Mouse (Mus musculus): Measurements from ENCODE around the gene Zg16.
A peak's percentile ranks its signal among the peaks of the same experiment; 100 is the strongest.
"Not testable (repeated sequence)": the region's sequence is repeated elsewhere in the genome, so short reads cannot be mapped to it uniquely, and the experiment has no call there.

Gene Zg16

DNA sequence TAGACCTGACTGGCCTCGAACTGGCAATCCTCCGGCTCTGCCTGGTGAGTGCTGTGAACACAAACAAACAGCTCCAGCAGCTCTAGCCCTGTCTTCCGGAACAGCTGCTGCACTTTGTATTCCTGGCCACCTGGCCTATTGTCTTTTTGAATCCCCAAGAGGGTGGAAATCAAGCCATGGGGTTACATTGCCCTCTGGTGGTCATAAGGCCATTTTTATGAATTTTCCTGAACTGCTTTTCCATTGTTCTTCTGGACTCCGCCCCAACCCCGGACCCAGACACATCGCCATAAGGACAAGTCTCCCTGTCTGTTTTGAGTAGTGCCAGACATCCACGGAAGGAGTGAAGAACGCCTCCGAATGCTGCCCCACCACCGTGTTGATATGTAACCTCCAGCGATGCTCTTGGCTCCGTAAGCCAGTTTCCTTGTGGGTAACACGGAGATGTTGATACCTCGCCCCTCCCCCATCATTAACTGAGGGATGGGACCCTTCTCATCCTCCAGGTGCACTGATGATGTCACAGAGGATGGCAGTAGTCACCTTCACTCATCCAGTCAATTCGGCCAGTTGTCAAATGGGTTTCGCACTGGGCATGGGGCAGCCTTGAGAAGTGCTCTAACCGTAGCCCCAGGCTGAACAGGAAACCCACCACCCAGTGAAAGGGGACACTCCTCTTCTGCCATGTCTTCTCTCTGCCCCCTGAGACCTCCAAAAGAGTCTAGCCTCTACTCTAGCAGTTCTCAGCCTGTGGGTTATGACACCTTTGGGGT lies 17.6 kb upstream of the Zg16 start:
- peak; percentile 91 for DNase-seq (ENCODE audit: extremely low spot score)

DNA sequence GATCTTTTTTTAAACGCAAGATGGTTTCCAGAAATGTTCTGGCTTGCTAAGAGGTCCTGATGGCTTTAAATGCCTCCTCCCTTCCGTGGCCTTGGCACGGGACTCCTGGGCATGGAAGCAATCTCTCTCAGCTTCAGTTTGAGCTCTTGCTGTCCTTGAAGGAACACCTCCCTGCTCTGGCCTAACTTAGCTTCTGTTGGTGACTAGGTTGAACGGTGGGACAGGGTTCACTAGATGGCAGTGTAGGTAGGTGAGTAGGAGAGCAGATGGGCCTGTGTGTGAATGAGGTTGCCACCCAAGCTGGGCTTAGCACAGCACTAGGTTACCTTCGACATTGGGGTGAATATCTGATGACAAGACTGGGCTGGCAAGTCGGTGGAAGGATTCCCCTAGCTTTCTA lies 16.8 kb upstream of the Zg16 start:
- no peak for DNase-seq (ENCODE audit: extremely low spot score)

DNA sequence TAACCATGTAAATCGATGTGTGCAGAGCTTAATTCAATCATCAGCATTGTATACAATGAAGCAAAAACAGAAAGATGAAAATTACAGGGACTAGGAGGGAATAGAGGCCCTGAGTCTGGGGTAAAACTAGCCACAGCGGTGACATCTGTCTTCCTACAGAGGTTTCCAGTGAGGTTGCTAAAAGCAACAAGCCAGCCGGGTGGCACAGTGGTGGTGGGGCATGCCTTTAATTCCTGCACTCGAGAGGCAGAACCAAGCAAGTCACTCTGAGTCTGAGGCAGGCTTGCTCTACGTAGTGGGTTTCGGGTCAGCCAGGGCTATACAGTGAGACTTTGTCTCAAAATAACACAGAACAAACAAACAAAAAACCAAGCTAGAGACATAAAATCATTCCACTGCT lies 15.0 kb upstream of the Zg16 start:
- DNase-seq (ENCODE audit: extremely low spot score): no peak

DNA sequence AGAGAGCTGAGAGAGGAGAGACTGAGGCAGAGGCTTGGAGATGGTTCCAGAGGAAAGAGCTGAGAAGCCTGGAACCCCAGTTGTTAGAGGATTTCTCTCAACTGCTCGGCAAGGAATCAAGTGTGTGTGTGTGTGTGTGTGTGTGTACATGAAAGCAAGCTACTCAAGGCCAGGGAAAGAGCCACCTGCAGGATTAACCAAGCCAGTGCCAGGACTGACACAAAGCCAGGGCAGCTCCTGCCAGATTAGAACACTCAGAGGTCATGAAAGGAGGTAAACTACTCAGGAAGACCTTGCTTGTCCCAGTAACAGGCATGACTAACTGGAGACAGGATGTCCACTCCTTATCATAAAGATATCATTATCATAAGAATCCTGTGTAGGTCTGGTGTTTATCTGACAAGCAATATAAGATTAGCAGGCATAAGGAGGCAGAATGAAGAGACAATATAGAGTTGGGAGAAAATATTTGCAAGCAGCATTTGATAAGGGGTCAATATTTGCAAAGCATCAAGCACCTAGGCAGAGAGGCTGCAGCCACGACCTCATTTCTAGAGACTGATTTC lies 14.4 kb upstream of the Zg16 start:
- no peak for DNase-seq (ENCODE audit: extremely low spot score)

DNA sequence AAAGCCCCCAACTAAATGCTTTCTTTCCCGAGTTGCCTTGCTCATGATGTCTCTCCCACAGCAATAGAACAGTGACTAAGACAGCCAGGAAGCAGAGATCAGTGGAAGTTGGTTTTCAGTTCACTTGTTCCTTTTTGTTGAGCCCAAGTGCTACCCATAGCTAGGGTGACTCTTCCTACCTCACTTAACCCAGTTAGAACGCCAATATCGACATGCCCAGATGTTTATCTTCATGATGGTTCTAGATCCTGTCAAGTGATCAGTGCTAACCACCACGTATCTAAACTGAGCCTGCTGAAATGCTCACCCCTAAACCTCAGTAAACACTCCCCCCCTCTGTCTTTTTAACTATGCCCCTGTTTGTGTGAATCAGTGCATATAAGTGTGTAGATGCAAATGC lies 12.4 kb upstream of the Zg16 start:
- DNase-seq (ENCODE audit: extremely low spot score): no peak

DNA sequence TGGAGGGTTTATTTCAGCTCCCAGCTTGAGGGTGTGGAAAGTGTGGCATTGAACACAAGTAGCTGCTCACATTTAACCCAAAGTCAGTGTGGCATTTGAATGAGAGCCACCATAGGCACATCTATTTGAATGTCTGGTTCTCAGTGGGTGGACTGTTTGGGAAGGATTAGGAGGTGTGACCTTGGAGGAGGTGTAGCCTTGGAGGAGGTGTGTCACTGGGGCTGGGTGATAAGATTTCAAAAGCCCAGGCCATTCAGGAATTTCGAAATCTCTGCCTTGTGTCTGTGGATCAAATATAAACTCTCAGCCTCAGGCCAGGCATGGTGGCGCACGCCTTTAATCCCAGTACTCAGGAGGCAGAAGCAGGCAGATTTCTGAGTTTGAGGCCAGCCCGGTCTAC lies 11.8 kb upstream of the Zg16 start:
- DNase-seq (ENCODE audit: extremely low spot score): no peak

DNA sequence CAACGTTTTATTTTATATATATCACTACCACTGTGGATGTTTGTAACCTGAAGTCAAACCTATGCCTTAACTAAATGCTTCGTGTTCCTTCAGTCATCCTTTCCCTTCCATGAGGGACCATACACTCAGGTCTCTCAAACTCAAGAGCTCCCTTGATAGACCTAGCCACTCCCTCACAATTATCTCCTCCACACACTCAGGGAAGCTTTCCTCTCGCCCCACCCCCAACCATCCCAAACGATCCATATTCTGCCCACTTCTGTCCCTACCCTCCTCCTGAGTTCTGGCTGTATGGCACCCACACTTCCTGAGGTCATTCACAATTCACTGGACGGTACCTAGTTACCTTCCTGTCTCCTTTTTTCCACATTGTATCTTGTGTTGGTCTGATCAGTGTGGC lies 11.4 kb upstream of the Zg16 start:
- DNase-seq (ENCODE audit: extremely low spot score): no peak

DNA sequence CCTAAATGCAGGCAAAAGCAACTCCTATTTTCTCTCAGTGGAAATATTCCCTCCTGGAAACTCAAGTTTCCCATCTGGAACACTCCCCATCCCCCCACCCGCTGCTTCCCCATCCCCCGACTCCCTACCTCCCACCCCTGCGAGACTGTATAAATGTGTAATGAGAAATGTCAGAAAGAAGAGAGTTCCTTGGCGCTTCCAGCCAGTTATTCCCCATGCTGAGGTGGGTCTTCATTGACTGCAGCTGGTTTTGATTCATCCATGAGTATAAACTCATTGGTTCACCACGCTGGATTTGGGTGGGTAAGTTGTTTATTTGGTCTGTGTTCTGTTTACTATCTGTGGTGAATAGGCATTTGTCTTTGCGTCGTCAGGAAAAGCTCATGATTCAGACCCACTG lies 9.3 kb upstream of the Zg16 start:
- DNase-seq (ENCODE audit: extremely low spot score): no peak

DNA sequence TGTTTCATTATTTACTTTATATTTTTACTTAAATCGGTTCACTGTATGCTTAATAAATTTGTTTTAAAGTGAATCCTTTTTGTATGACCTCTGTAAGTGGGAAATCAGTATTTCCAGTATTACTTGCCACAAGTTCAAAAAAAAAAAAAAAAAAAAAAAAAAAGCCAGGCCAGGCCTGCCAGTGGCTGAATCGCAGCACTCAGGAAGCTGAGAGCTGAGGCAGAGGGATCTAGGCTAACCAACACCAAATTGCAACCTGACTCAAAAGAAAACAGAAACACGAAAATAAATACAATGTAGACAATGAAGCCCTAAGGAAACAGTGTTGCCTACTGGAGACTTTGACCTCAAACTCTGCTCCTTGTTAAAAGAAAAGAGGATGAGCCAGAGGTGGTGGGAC lies 6.8 kb upstream of the Zg16 start:
- DNase-seq (ENCODE audit: extremely low spot score): no peak

DNA sequence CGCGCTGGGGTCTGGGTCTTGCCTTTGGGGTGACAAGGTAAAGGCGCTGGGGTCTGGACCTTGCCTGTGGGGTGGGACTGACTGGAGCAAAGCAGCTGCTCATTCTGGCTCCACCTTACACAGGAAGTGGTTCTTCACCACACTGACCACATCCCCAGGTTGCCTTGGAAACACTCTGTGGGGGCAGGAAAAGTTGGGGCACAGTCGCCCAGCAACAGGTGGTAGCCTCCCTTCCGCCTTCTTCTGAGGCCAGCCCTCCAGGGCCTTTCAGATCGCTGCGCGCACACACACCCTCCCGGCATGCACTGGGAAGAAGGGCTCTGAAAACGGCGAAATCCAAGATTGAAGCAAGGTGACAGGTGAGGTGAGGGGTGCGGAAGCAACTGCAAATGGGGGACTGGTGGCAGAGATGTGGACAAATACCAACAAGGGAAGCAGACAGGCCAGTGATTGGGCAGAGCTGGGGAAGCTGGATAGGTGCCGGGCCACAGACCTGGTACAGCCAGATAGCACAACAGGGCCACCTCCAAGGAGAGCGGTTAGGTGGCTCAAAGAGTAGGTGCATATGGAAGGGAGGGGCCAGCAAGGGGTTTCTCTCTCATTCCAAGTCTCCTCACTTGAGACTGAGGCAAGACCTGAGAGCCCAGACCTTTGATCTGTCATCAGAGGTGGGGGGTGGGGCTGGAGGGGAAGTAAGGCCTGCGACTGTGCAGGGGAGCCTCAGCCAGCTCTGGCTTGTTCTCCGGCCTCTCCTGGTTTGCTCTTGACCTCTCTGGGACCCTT lies 4.2 kb upstream of the Zg16 start, which contains the start of gene AI467606:
Gene AI467606, plus strand, starts transcription at position 246 of the 783 bp plus-strand sequence.
- DNase-seq (ENCODE audit: extremely low spot score): no peak

DNA sequence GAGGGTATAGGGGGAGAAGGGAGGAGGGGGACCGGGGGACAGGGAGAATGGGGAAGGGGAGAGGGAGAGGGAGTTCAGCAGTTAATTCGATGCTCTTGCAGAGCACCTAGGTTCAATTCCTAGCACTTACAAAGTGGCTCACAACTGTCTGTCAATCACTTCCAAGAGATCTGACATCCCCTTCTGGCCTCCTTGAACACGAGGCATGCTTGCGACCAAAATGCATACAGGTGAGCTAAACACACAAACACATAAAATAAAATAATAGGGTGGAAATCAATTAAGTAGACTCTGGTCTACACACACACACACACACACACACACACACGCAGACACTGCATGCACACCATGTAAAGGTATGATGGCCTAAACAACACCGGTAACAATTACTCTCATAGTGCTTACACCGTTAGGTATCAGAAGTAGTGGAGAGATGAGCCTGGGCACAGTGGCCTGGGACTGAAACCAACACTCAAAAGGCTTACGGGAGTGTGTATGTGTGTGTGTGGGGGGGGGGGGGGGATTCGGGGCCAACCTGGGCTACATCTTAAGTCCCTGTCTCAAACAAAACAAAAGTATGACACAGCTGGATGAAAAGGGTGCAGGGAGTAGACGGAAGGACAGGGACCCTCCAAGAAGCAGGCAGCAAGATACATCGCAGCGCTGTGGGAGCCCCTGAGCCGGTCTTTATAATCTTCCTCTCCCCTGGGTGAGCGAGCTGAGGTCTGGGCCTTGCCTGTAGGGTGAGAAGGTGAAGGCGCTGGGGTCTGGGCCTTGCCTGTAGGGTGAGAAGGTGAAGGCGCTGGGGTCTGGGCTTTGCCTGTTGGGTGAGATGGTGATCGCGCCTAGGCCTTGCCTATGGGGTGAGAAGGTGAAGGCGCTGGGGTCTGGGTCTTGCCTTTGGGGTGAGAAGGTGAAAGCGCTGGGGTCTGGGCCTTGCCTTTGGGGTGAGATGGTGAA lies 3.3 kb upstream of the Zg16 start:
- DNase-seq (ENCODE audit: extremely low spot score): no peak

DNA sequence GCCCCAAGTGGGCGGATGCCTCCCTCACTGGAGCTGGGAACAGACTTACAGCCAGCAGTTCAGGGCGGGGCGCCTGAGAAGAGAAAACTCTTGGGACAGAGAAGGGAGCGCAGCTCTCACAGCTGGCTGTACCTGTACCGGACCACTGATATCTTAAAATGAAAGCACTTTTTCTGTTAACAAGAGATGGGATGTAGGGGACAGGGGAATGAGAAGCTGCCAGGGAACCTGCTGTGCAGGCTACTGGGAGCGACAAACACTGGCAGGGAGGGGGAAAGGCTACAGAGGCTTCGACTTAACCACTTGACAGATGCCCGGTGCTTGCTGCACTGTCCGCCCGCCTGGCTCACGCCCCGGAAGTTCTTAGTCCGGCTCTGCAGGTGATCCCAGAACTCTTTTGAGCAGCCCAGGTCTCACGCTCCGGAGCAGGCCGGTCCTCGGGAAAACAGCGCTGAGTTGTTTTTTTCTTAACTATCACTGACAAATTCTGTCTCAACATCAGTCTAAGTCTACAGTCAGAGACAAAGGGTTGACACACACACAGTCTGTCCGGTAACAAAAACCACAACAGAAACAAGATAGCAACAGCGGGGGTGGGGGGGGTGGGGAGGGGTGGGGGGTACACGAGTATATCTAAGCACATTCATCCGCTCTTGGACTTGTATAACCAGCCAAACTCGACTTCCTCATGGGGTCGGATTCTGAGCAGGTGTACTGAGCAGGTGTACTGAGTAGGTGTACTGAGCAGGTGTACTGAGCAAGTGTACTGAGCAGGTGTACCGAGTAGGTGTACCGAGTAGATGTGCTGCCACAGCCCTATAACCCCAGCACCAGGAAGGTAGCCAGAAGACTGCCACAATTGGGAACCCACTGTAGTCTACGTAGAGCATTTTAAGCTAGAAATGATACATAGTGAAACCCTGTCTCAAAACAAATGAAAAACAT lies 2.0 kb upstream of the Zg16 start:
- DNase-seq (ENCODE audit: extremely low spot score): no peak

DNA sequence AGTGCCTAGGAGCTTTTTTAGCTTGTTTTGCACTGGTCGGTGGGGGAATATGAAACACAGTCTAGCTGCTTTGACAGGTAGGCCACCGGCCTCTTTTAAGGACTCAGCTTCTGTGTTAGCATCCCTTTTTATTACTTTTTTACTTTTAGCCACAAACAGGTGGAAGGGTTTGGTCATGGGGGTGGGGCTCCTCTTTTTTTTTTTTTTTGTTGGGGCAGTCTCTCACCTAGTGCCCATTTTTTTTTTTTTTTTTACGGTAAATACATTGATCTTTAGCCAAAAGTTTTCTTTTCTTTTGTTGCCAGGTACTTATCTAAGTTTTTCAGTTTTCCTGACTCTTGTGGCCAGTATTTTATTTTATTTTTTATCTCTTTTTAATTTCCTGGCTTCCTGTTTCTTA lies 955 bp upstream of the Zg16 start:
- DNase-seq (ENCODE audit: extremely low spot score): no peak

DNA sequence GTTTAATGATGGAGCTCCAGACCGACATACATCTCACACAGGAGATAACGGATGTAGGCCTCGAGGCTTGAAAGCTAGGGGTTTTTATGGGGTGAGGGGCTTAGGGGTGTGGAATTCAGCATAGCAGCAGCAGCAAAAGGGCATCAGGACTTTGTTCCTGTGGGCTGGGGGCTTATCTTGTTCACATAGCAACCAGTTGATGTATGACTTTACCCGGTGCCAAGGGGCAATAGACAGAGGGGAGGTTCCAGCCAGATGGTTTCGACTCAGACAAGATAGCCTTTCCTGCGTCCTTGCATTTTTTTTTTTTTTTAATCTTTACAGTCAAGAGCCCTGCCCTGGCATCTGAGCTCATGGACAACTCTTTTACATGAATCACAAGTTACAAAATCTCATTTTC lies 1.4 kb downstream of the Zg16 start:
- DNase-seq (ENCODE audit: extremely low spot score): not testable (repeated sequence)

DNA sequence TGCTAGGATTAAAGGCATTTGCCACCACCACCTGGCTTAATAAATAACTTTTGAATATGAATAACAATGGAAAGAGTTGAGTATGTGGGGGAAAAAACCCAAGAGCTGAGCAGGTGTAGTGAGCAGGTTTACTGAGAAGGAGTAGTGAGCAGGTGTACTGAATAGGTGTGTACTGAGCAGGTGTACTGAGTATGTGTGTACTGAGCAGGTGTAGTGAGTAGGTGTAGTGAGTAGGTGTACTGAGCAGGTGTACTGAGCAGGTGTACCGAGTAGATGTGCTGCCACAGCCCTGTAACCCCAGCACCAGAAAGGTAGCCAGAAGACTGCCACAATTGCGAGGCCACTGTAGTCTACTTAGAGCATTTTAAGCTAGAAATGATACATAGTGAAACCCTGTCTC lies 2.3 kb downstream of the Zg16 start:
- DNase-seq (ENCODE audit: extremely low spot score): no peak

DNA sequence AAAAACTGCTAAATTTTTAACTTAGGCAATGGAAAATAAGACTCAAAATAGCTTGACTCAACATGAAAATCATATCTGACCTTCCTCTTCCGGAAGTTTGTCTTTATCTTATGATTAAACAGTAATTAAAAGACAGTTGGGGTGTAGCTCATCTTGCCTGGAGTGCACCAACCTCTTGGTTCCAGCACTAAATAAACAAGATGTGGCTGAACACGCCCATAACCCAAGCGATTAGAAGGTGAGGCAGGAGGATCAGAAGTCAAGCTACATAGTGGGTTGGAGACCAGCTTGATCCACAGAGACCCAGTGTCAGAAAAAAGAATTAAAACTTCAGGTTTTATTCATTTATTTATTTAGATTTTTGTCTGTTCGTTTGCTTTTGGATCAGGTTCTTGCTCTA lies 3.4 kb downstream of the Zg16 start:
- no peak for DNase-seq (ENCODE audit: extremely low spot score)

DNA sequence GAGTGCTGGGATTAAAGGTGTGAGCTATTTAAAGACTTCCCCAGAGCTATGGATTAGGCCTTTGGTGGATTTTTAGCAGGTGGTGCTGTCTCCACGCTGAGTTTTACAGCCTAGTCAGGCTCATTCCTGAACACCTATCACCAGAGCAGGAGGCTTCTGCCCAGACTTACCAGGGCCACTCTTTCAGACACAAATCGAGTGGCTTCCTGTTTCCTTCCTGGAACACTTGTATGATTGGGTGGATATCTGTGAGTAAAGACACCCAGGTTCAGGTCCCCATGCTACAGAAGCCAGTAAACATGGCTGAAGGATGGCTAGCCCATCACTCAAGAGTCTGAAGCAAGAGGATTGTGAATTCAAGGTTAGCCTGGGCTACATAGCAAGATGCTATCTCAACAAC lies 4.1 kb downstream of the Zg16 start:
- DNase-seq (ENCODE audit: extremely low spot score): no peak

DNA sequence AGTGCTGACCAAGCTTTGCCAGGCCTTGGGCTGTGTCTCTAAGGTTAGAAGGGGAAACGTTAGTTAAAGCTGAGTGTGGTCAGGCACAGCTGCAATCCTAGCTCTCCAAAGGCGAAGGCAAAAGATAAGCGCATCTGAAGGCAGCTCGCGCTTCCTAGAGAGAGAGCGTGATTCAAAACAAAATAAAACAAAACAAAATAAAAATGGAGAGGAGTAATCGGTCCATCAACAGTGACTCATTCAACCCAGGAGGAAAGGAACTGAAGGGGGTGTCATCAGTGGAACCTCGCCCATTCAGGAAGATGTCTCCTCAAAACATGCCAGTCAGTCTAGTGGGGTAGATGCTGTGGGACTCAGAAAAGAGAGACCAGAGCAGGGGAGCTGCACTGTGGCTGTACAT lies 4.9 kb downstream of the Zg16 start:
- DNase-seq (ENCODE audit: extremely low spot score): no peak

DNA sequence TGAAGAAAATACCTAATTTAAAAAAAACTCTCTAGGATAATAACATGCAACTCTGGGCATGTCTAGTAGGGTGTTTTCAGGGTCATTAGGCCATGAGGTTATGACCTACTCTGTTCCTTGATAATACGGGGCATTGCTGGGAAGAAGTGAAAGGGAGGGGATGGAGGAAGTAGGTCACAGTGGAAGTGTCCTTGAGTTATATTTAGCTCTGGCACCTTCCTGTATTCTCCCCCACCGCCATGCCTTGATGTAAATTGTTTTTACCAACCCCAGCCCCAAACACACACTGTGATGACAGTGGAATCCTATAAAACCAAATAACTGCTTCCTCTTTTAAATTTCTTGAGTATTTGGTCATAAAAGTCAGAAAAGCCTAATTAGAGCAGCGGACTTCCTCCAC lies 7.1 kb downstream of the Zg16 start:
- DNase-seq (ENCODE audit: extremely low spot score): no peak

DNA sequence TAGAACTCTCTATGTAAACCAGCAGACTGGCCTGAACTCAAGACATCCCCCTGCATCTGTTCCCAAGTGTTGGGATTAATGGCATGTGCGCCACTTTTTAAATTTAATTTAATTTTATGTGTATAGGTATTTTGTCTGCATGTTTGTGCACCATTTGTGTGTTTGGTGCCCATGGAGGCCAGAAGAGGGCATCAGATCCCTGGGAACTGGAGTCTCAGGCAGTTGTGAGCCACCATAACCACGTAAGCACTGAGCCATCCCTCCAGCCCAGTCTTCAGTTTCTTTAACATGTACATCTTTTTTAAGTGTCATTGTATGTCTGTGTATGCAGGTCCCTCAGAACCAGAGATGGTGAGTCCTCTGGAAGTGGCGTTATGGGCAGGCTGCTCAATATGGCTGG lies 9.4 kb downstream of the Zg16 start:
- no peak for DNase-seq (ENCODE audit: extremely low spot score)

DNA sequence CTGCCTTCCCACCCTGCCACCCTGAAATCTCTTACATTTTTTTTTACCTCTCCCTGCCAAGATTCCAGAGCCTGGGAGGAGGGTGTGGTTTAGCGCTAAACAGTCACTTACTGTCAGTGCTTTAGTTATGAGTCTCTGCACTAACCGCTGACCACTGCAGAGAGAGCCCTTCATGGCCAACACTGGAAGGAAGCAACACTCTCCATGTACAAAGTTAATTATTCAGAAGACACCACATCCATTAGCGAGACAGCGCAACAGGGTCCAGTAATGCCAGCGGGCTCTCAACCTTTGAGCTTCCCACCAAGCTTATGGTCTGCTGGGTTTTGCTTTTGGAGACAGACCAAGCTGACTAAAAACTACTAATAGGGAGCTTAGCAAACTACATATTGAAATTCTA lies 10.9 kb downstream of the Zg16 start:
- no peak for DNase-seq (ENCODE audit: extremely low spot score)
